Mouse (Mus musculus) gastrocnemius, adult 18-20 months (tissue): Measurements from ENCODE around the gene Il27ra. TPM values are rescaled to one million over a fixed set of nuclear protein-coding genes. Genes with fewer than 3 reads are reported as not detected.
"Not testable (repeated sequence)": the region's sequence is repeated elsewhere in the genome, so short reads cannot be mapped to it uniquely, and the experiment has no call there.

ENCODE experiments used
- DNase-seq: peaks from one replicate; pipeline ENCODE4 v3.0.0; 2021; ENCODE audit warnings: low spot score
- total RNA-seq, 2 experiments: library from RNA; stranded (reverse); gene quantifications; 2 replicates each; pipeline ENCODE4 v1.2.3; 2021

Il27ra gene
- total RNA-seq, 2 experiments from 2014 or later: 0.37 to 0.66 TPM

GRCm38 (mm10) chr8:84021569-84021968, 20.8 kb downstream of the Il27ra start:
- DNase-seq: no peak

- no peak for DNase-seq
Observed at GRCm38 (mm10) chr8:84021096-84021495, 21.3 kb downstream of the Il27ra start, which contains the start of gene Palm3. Gene Palm3 (plus strand): TSS chr8:84021471.

DNA sequence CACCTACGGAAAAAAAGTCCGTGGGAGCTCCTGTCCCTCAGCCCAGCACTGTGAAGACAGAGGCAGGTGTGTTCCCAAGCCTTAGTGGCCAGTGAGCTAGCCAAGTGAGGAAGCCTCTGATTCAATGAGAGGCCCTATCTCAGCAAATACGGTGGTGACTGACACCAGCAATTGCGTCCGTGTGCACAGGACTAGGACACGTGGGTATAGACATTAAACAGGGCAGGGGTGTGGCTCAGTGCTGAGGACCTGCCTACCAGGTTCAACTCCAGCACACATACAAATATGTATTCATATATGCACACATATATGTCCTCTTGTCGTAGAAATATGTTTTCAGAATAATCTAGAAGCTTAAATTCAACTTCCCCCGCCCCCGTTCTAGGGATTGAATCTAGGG, 22.7 kb downstream of the Il27ra start:
- DNase-seq: no peak

DNA sequence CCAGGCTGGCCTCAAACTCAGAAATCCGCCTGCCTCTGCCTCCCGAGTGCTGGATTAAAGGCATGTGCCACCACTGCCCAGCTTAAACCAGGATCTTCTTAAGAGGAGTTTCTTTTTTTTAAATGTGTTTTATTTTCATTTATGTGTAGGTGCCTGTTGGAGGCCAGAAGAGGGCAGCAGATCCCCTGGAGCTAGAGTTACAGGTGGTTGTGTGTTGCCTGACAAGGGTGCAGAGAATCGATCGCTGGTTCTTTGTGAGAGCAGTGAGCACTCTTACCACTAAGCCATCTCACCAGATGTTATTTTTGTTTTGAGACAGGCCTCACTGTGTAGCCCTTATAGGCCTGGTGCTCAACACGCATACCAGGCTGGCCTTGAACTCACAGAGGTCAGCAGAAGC, 26.6 kb downstream of the Il27ra start:
- DNase-seq: no peak

DNA sequence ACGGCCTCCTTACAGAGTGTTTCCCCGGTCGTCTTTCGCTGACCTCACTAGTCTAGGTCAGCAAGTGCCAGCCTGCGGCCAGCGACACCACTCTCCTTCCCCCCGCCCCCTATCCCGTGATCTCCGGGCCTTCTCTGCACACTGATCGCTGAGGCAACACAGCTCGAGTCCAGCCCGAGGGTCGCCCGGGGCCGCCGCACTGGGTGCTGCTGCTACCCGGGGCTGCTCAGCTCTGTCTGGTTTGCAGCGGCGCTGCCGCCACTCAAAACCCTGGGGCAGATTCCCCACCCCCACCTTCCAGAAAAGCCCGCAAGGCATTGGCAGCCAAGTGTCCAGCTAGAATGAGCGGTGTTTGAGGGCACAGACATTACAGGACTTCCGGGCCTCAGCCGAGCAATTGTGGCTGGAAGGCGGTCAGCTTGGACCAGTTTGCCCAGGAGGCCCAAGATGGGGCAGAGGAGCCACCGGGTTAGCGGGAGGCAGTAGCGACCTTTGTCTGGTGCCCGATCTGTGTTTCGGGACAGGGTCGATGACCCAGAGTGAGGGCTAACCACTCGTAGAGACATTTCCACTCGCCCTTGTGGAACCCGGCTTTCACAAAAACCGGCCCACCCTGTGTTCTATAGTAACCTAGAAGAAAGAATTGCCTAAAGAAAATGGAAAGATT, 29.8 kb downstream of the Il27ra start:
- no peak for DNase-seq

DNA sequence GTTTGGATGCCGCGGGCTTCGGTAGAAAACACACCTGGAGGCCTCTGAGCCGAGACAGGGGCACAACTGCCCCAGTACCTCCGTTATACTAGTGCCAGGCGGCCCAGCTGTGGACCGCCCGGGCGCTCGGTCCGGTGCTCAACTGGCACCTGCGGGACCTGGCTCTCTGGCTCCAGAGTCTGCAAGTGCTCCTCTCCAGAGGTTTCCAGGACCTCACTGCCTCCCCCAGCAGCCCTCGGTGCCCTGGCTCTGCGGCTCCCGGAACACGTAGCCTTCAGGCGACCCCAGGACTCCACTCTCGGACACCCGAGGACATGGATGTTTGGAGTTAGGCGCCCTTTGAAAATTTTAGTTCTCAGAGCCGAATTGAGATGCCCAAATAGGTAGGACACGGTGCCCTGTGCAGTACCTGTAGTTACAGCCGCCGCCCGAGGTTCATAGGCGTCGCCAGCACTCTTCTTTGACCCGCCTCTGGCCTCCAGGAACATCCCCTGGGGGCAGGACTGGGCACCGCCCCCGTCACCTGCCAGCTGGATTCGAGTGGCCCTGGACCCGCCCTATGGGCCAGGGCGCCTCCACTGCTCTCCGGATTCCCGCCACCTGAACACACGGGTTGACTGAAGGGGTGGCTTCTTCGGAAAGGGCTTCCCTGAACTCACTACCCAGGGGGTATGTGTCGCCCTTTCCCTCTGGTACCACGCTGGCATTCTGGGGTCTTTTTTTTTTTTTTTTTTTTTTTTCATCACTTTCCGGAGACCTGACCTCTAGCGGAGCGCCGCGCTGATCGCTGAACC, 30.5 kb downstream of the Il27ra start, which contains the start of gene 2210011C24Rik:
Gene 2210011C24Rik, minus strand, starts transcription at position 467 of the 794 bp plus-strand sequence.
- no peak for DNase-seq

- peak; percentile 77 for DNase-seq
Observed at GRCm38 (mm10) chr8:84010625-84011611, 31.5 kb downstream of the Il27ra start.

DNA sequence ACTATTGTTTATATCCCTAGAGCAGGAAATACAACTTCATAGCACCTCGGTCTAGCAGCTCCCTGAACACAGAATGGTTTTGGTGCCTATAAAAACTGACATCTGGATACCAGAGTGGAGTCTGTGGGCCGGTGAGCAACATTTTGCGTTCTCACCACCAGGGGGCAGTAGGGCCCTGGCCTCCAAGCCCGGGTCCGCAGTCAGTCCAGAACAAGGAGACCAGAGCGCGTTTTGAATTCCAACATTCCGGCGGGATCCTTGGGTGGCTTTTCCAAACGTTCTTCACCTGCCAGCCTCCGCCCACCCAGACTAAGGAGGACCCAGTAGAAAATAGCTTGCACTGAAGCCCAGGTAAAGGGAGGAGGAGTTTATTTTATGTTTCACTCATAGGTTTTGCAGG, 32.5 kb downstream of the Il27ra start:
- DNase-seq: peak; percentile 87

DNA sequence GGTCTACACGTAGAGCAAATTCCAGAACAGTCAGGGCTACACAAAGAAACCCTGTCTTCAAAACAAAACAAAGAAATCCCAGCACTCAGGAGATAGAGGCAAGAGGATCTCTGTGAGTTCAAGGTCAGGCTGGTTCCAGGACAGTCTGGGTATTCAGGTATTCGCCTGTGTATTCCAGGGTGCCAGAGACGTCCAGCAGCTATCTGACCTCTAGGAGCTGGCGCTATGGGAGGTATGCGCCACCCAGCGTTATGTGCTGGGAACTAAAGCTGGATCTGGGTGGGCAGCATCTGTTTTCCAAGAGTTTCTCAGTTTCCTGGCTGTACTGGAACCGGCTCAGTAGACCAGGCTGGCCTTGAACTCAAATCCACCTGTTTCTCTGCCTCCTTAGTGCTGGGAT, 34.0 kb downstream of the Il27ra start:
- DNase-seq: no peak

- not testable (repeated sequence) for DNase-seq
Observed at GRCm38 (mm10) chr8:84005502-84005901, 36.9 kb downstream of the Il27ra start.

DNA sequence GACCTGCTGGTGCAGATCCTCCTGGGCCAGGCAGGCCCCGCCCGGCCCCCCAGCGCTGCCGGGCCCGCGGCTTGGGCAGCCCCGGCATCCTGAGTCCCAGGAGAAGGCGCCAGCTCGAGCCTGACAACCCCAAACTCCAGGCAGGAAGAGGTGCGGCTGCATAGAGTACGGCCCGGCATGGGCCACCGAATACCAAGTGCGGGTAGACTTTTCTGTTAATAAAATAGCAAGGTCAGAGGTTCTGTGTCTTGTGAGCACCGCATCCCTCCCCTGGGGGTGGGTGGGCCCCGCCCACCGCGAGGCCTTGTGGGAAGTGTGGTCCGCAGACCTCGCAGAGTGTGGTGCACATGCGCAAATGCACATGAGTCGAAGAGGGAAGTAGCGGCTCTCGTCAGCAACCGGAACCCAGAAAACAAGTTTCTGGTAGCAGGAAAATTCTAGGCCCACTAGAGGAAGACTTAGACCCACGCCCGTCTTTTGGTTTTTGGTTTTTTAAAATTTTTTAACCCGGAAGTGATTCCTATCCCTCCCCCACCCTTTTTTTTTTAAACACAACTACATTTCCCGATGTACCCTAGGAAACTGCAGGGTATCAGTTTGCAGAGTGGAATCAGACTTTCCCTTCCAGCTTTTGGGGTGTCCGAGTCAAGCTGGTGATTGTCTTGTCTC, 37.7 kb downstream of the Il27ra start:
- peak; percentile 96 for DNase-seq

GRCm38 (mm10) chr8:84003612-84004246, 38.7 kb downstream of the Il27ra start:
- no peak for DNase-seq

GRCm38 (mm10) chr8:84002957-84003611, 39.3 kb downstream of the Il27ra start:
- DNase-seq: no peak

GRCm38 (mm10) chr8:84001281-84002000, 40.9 kb downstream of the Il27ra start, which contains the start of gene 1700067K01Rik:
Gene 1700067K01Rik (plus strand): TSS chr8:84001502.
- no peak for DNase-seq

DNA sequence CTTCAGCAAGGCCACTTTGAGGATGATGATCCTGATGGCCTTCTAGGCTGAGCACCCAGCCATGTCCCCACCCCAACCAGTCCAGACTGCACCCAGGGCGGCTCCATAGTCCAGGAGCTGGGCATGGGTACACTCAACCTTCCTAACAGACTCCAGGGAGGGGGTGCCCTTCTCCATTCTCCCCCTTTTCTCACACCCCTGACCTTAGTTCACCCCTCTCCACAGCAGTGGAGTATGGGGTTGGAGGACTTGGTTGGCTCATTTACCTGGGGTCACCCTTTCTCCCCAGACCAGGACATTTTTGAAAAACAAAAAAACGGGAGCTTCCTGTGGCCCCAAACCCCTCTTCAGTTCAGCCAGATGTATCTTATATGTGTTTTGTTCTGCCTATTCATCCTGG, 42.6 kb downstream of the Il27ra start:
- no peak for DNase-seq

GRCm38 (mm10) chr8:83999057-83999705, 43.2 kb downstream of the Il27ra start:
- DNase-seq: no peak

DNA sequence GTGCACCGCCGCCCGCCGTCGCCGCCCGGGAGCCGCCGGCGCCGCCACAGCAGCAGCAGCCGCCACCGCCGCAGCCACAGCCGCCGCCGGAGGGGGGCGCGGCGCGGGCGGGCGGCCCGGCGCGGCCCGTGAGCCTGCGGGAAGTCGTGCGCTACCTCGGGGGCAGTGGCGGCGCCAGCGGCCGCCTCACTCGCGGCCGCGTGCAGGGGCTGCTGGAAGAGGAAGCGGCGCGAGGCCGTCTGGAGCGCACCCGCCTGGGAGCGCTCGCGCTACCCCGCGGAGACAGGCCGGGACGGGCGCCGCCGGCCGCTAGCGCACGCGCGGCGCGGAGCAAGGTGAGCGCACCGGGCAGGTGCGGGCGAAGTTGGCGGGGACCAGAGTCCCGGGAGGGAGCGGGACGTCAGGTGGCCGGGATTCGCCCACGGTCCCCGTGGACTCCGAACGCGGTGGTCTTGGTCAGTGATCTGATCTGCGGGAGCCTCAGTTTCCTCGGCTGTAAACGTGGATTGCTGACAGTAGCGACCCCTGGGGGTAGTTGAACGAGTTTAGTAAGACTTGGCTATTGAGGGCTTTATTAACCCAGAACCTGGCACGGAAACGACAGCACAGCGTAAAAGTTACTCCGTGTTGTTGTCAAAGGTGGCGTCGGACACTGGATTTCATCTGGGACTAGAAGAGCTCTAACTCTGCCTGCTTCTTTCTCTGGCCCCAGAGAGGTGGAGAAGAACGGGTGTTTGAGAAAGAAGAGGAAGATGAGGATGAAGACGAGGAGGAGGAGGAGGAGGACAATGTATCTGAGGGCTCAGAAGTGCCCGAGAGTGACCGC, 43.9 kb downstream of the Il27ra start:
- DNase-seq: no peak
